Mouse (Mus musculus): ENCODE data around the gene Mcu.

DNA sequence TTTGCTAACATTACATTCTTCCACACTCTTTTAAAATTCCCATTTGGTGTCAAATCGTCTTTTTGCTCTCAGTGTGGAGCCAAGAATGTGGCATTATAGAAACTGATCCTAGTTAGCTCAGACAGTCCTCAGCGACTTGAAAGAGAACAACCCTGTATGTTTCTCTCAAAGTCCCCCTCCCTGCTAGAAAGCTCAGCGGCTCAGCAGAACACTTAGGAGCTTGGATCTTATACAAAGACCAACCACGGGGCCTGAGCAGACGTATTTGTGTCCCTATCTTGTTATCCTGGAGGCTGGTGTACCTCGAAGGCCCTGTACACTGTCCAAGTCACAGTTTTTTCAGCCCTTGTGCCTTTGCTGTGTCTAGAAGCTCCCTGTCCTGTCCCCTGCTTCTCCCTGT is 176.3 kb downstream of the Mcu start:
- TF ChIP-seq POLR2A (IDR thresholded peaks at IDR 0.05; ENCODE audit: control insufficient read depth, low read depth, low read length), result no peak
- TF ChIP-seq CTCF (IDR thresholded peaks at IDR 0.05; ENCODE audit: control insufficient read depth, insufficient read depth, insufficient replicate concordance, low read depth, low read length), result no peak

Data from testis, adult 2 months (tissue).